Mouse (Mus musculus): ENCODE results near the gene Selenoi.
"Not testable (repeated sequence)": the region's sequence is repeated elsewhere in the genome, so short reads cannot be mapped to it uniquely, and the experiment has no call there.

Gene Selenoi

DNA sequence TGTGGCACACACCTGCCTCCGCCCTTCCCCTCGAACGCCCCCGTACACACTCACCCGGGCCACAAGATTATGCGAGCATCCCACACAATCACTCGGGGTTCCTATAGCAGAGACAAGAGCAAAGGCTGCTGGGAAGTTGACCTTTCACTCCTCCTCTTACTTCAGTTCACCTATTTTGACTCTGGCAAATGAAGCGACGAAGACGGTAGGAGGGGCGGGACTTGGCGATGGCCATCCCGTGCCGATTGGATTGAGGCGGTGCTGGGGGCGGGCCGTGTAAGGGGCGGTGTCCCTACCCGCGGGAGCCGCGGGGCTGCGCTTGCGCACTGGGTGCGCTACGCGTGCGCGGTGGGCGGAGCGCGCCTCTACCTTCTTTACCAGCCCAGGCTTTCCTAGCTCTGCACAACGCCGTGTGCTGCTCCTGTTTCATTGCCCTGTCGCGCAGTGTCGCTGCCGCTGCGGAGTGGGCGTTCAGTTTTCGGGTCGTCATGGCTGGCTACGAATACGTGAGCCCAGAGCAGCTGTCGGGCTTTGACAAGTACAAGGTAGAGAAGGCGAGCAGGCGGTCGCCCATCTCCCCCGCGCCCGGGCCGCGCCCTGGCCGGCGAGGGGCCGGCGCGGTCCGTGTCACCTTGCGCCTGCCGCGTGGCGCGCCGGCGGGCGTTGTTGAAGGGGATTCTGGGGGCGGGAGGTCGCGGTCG lies at the start of gene Selenoi:
Selenoi (plus strand) TSS at position 311 of the 701 bp plus-strand sequence.
- peak; percentile 98 for DNase-seq (ENCODE audit: low read depth)

DNA sequence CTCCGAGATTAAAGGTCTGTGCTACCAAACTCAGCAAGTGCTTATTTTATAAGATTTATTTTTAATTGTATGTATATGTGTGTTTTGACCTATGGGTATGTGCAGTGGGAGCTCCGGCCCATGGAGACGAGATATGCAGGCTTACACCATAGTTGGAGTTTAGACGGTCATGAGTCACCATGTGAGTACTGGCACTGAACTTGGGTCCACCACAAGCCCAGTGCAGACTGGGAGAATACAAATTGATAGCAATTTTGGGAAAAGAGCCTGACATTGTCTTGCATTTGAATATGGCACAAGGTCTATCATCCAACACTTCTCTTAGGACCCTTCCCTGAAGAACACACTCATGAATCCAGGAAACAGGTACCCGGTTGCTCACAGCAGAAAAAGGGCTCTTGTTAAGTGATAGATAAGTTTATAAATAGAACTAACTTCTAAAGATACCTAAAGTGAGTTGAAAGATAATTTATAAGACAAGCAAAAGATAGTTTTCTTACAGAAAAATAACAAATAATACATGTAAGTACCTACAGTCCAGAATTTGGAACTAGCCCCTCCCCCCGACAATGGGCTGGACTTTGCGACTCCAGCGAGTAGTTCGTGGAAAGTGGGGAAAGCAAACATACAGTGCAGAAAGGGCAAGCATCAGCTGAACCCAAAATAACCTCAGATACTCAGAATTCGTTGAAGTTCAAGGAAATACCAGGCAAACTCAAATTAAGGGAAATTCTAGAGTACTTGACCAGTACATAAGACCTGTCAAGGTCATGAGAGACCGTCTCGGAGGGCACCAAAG lies 44.5 kb upstream of the Selenoi start:
- DNase-seq (ENCODE audit: low read depth), result no peak

GRCm38 (mm10) chr5:30192452-30192851 lies 39.9 kb upstream of the Selenoi start:
- no peak for DNase-seq (ENCODE audit: low read depth)

DNA sequence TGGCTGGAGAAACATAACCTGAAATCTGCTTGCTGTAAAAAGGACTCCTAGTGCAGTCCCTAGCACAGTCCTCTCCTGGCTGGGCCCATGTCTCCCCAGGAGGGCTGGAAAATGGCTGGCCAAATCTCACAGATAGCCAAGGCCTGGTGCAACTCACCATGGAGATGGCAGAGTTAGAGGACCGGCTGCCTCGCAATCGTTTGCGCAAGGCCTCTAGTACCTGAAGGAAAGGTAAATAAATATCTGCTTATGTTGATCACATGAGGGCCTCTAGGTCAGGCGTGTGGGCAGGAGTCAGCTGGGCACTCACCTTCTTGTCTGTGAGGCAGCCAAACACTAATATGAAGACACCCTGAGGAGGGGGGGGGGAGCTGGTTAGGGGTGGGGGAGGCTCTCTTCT lies 37.0 kb upstream of the Selenoi start:
- no peak for DNase-seq (ENCODE audit: low read depth)

DNA sequence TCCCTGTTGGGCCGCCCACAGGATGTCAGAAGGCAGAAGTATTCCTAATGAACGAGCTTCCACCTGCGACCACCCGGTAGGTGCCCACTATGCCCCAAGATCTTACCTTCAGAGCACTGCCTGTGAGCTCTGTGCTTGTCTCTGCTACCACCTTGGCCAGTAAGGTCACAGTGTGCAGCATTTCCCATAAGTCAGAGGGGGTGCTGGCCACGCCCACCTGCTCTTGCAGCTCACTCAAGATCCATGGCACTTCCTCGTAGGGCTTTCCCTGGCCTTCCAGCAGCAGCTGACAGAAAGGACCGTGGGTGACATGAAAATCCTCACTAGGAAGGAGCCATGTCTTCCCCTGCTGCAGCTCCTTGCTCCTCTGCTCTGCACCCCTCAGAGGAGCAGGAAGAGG lies 34.1 kb upstream of the Selenoi start:
- no peak for DNase-seq (ENCODE audit: low read depth)

- peak; percentile 23 for DNase-seq (ENCODE audit: low read depth)
These were observed 30.9 kb upstream of the Selenoi start for GRCm38 (mm10) chr5:30201521-30201920.

- no peak for DNase-seq (ENCODE audit: low read depth)
These were observed 30.2 kb upstream of the Selenoi start for GRCm38 (mm10) chr5:30202221-30202620.

GRCm38 (mm10) chr5:30203216-30203885 lies 29.0 kb upstream of the Selenoi start:
- DNase-seq (ENCODE audit: low read depth), result no peak

DNA sequence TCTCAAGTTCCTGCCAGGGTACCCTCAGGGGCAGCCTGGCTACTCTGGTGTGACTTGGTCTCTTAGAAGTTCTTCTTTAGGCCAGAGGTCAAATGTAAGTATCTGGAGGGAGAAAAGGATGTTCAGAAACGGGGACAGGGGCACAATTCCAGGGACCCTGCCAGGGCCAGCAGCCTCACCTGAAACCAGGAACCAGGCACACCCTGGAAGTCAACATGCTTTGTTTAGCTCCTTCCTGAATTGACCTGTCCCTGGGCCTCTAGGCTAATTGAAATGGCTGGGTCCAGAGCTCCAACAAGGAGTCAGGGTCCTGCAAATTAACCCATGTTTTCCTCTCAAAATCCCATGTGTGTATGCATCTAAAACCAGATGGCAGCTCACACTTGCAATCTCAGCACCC lies 27.9 kb upstream of the Selenoi start:
- no peak for DNase-seq (ENCODE audit: low read depth)

- DNase-seq (ENCODE audit: low read depth), result no peak
These were observed 27.3 kb upstream of the Selenoi start for GRCm38 (mm10) chr5:30205034-30205433.

- no peak for DNase-seq (ENCODE audit: low read depth)
These were observed 26.9 kb upstream of the Selenoi start, which contains the start of gene Adgrf3 for GRCm38 (mm10) chr5:30205493-30205892. Gene Adgrf3 (minus strand): TSS chr5:30205722.

- peak; percentile 35 for DNase-seq (ENCODE audit: low read depth)
These were observed 25.1 kb upstream of the Selenoi start for GRCm38 (mm10) chr5:30207276-30207675.

- DNase-seq (ENCODE audit: low read depth), result not testable (repeated sequence)
These were observed 21.6 kb upstream of the Selenoi start for GRCm38 (mm10) chr5:30210758-30211157.

- DNase-seq (ENCODE audit: low read depth), result peak; percentile 76
These were observed 17.5 kb upstream of the Selenoi start for GRCm38 (mm10) chr5:30214889-30215288.

DNA sequence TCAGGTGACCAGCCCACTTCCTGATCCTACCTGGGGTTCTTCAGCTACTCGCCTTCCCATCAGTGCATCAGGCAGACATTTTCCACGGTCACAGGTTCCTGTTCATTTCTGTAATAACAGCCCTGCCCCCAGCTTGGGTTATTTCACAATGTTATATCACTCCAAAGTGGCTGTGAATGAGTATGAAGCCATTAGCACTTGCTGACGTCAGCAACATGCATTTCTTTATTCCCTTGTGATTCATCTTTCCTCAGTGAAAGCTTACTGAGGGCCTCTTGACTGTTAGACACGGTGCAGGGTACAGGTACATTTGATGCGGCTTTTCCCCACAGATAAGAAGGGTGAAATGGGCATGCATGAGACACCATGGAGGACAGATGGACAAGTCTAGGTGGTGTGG lies 16.4 kb upstream of the Selenoi start:
- no peak for DNase-seq (ENCODE audit: low read depth)

- DNase-seq (ENCODE audit: low read depth), result no peak
These were observed 12.7 kb upstream of the Selenoi start for GRCm38 (mm10) chr5:30219715-30220114.

DNA sequence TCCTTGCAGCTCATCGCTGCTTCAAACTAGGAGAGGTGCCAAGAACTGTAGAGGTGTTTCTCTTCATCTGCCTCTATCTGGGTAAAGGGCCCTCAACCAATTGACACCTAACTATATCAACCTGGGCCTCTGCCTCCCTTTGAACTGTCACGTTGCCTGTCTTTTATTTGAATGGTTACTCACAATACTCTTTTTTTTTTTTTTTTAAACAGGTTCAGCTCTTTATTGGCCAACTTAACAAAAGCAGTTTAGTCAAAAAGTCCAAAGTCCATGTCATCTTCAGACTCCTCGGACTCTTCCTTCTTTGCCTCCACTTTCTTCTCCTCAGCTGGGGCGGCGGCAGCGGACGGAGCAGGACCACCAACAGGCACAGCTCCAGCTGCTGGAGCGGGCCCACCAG lies 11.7 kb upstream of the Selenoi start:
- no peak for DNase-seq (ENCODE audit: low read depth)

GRCm38 (mm10) chr5:30222681-30223080 lies 9.7 kb upstream of the Selenoi start:
- no peak for DNase-seq (ENCODE audit: low read depth)

GRCm38 (mm10) chr5:30230901-30231300 lies 1.5 kb upstream of the Selenoi start:
- DNase-seq (ENCODE audit: low read depth), result peak; percentile 62

DNA sequence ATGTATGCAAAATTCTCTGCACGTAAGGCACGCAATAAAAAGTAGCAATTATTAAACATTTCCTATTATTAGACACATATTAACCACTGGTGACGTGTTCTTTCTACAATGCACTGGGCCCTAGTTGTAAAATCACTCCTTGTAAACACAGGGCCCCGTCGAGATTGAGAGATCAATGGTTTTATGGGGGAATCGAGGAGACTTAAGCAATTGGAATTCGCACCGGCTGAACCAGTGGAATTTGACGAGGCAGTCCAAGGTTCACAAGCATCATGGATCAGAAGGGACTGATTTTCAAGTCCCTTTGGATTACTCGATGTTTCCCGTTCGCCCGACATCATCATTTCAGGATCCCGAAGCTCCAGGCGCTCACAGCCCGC lies 500 bp upstream of the Selenoi start:
- DNase-seq (ENCODE audit: low read depth), result no peak

DNA sequence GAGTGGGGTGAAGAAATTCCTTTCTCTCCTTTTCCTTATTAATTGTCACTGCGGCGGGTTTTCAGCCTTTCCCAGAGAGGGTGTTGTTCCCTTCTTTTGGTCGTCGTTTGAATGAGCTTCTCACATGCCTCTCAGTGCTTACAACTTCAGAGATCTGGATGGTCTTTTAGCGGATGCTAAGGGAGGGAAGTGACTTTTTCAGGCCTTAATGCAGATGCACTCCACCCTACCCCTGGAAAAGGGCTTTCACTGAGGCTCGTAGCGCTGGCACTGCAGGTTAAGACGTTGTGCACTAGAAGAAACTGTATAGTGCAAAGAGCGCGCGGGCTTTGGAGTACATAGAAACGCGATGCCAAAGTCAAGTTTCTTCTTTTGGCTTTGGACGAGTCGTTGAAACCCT lies 661 bp downstream of the Selenoi start:
- peak; percentile 49 for DNase-seq (ENCODE audit: low read depth)

DNA sequence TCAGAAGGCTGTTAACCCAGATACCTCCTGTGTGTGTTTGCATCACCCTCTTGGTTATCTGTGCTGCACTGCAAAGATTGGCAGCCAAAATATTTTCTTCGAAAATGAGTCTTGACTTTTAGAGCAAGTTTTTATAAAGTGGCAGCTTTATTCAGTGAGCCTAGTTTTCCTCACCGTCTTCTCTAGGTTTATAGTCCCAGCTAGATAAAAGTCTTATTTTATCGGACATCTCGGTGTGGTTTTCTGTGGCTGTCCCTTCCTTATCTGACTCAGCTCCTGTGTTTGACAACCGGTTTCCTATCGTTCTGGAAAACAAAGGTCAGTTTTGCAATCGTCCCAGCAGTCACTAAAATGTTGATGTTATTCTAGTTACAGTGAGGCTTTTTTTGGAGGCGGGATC lies 1.6 kb downstream of the Selenoi start:
- no peak for DNase-seq (ENCODE audit: low read depth)

DNA sequence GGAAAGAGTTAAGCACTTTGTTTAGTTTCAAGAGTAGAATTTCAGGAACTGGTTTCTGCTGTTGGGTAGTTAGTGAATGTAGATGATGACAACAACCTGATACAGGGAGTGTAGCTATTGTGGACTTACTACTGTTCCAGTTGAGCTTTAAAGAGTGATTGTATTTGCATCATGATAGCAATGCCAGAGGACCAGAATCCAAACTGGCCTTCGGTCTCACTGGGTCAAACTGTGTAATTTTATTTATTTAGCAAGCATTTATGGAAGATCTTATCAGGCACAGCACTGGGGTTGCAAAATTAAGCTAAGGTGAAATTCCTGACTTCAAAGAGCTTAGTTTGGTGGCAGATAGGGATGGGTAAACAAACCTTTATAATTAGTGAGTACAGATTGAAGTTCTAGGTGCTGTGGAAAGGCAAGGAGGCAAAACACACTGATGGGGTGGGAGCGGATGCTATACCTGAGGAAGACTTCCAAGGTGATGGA lies 3.3 kb downstream of the Selenoi start:
- DNase-seq (ENCODE audit: low read depth), result no peak
